Mouse (Mus musculus) embryonic facial prominence, embryonic 11.5 days (tissue): Measurements from ENCODE around the gene Col5a2. TPM values are rescaled to one million over a fixed set of nuclear protein-coding genes. Genes with fewer than 3 reads are reported as not detected.

Experiments used
- ATAC-seq: fragments of 200-750 bp; cut with Nextera tagmentation; replicated peaks from 2 replicates; pipeline ENCODE4 v1.8.0; 2017; ENCODE audit warnings: low read depth; ENCODE audit not compliant: insufficient number of reproducible peaks, low FRiP score, low TSS enrichment
- DNase-seq: peaks from one replicate; pipeline ENCODE4 v3.0.0-alpha.2; 2015; ENCODE audit warnings: low spot score
- H3K27ac ChIP-seq: fragments of 300-500 bp; sonication (generic); replicated peaks from 2 replicates; pipeline ENCODE4 v1.5.1; 2014; ENCODE audit warnings: mild to moderate bottlenecking, low read depth, low read length, control low read depth
- H3K27me3 ChIP-seq: fragments of 300-500 bp; sonication (generic); 2 replicates; pipeline ENCODE4 v1.6.1; 2014; ENCODE audit warnings: mild to moderate bottlenecking, low read length, moderate library complexity, mixed read lengths; ENCODE audit not compliant: control insufficient read depth, insufficient read depth
- H3K36me3 ChIP-seq: fragments of 300-500 bp; sonication (generic); replicated peaks from 2 replicates; pipeline ENCODE4 v1.6.1; 2014; ENCODE audit warnings: low read depth, mild to moderate bottlenecking, low read length, moderate library complexity, mixed read lengths; ENCODE audit not compliant: control insufficient read depth, insufficient read depth
- H3K4me1 ChIP-seq: fragments of 300-500 bp; sonication (generic); 2 replicates; pipeline ENCODE4 v1.6.1; 2014; ENCODE audit warnings: low read length, mixed read lengths; ENCODE audit not compliant: control insufficient read depth, insufficient read depth
- H3K4me2 ChIP-seq: fragments of 300-500 bp; sonication (generic); 2 replicates; pipeline ENCODE4 v1.6.1; 2014; ENCODE audit warnings: low read depth, mild to moderate bottlenecking, control low read depth, low read length, moderate library complexity
- H3K4me3 ChIP-seq: fragments of 300-500 bp; sonication (generic); 2 replicates; pipeline ENCODE4 v1.5.1; 2014; ENCODE audit warnings: low read depth, low read length, control low read depth
- H3K9ac ChIP-seq: fragments of 300-500 bp; sonication (generic); replicated peaks from 2 replicates; pipeline ENCODE4 v1.6.1; 2014; ENCODE audit warnings: mild to moderate bottlenecking, control low read depth, low read length
- H3K9me3 ChIP-seq: fragments of 300-500 bp; sonication (generic); replicated peaks from 2 replicates; pipeline ENCODE4 v1.6.1; 2016; ENCODE audit warnings: mild to moderate bottlenecking, low read length, inconsistent platforms, mixed read lengths; ENCODE audit not compliant: control insufficient read depth
- WGBS: fragments of 180-500 bp; shearing (Covaris S2); extraction: QIAGEN DNeasy Blood & Tissue Kit; methylation state at CpG from one replicate; pipeline ENCODE4 v1.1.7; 2014; 5-methylcytosine and 5-hydroxymethylcytosine counted together
- polyA plus RNA-seq: library from polyadenylated mRNA; unstranded; fragments of >200 nt; fragmentation: Nextera tagmentation; extraction: Ambion mirVana; gene quantifications from 2 replicates; pipeline ENCODE4 v1.2.1, GENCODE M21; 2014

Col5a2 gene
- polyA plus RNA-seq, 1 experiment from 2014 or later: 24.6 TPM

GRCm38 (mm10) chr1:45359673-45360072 lies 143.4 kb downstream of the Col5a2 start:
- H3K4me2 ChIP-seq: no peak overlapping the region
- no peak overlapping the region for H3K27ac ChIP-seq
- H3K9me3 ChIP-seq: no peaks in the 10 kb centered on the region
- WGBS: 82% methylated on average over 2 of the region's 2 CpGs
- H3K27me3 ChIP-seq: no peaks in the 10 kb centered on the region
- H3K4me1 ChIP-seq: no peaks in the 10 kb centered on the region
- no peak overlapping the region for H3K9ac ChIP-seq
- no peaks in the 10 kb centered on the region for H3K36me3 ChIP-seq
- ATAC-seq (no peak), DNase-seq (no peak)
- H3K4me3 ChIP-seq: no peak overlapping the region

GRCm38 (mm10) chr1:45359147-45359546 lies 143.9 kb downstream of the Col5a2 start:
- no peak overlapping the region for H3K9ac ChIP-seq
- H3K9me3 ChIP-seq: no peaks in the 10 kb centered on the region
- H3K4me2 ChIP-seq: no peak overlapping the region
- H3K4me1 ChIP-seq: no peaks in the 10 kb centered on the region
- ATAC-seq (no peak), DNase-seq (no peak)
- H3K27me3 ChIP-seq: no peaks in the 10 kb centered on the region
- 66% methylated on average over 2 of the region's 2 CpGs for WGBS
- no peaks in the 10 kb centered on the region for H3K36me3 ChIP-seq
- no peak overlapping the region for H3K27ac ChIP-seq
- no peak overlapping the region for H3K4me3 ChIP-seq

- Histone ChIP-seq H3K9ac (no peak overlapping the region), H3K36me3 (no peaks in the 10 kb centered on the region), H3K4me3 (no peak overlapping the region), H3K27me3 (no peaks in the 10 kb centered on the region), H3K4me2 (no peak overlapping the region), H3K27ac (no peak overlapping the region), H3K9me3 (no peaks in the 10 kb centered on the region), H3K4me1 (no peaks in the 10 kb centered on the region)
- no peak for DNase-seq
- no peak for ATAC-seq
- 79% methylated on average over 1 of the region's 1 CpGs for WGBS
These were observed 145.1 kb downstream of the Col5a2 start for GRCm38 (mm10) chr1:45358020-45358419.

GRCm38 (mm10) chr1:45355944-45356343 lies 147.1 kb downstream of the Col5a2 start:
- H3K9me3 ChIP-seq: no peaks in the 10 kb centered on the region
- no peak for ATAC-seq
- no peak overlapping the region for H3K4me3 ChIP-seq
- H3K9ac ChIP-seq: no peak overlapping the region
- no peaks in the 10 kb centered on the region for H3K27me3 ChIP-seq
- DNase-seq: peak; percentile 9
- no peak overlapping the region for H3K4me2 ChIP-seq
- WGBS: 67% methylated on average over 4 of the region's 4 CpGs
- H3K4me1 ChIP-seq: no peaks in the 10 kb centered on the region
- H3K27ac ChIP-seq: no peak overlapping the region
- H3K36me3 ChIP-seq: no peaks in the 10 kb centered on the region

GRCm38 (mm10) chr1:45329149-45329548 lies 173.9 kb downstream of the Col5a2 start:
- ATAC-seq (no peak), DNase-seq (no peak)
- H3K4me3 ChIP-seq: no peak overlapping the region
- 97% methylated on average over 1 of the region's 1 CpGs for WGBS
- H3K4me2 ChIP-seq: no peak overlapping the region
- H3K36me3 ChIP-seq: no peaks in the 10 kb centered on the region; the same call in 1 of the 2 replicates
- no peaks in the 10 kb centered on the region for H3K9me3 ChIP-seq
- H3K27ac ChIP-seq: no peak overlapping the region
- H3K4me1 ChIP-seq: no peaks in the 10 kb centered on the region
- H3K9ac ChIP-seq: no peak overlapping the region
- no peaks in the 10 kb centered on the region for H3K27me3 ChIP-seq

Other genes starting within 250 kb of the Col5a2 start
- 470 and 503 TPM in 2 replicates for gene Col3a1, start 191.7 kb downstream of the Col5a2 start, polyA plus RNA-seq